Mouse (Mus musculus) intestine, postnatal 0 days (tissue): ENCODE measurements around the gene Farp1. TPM values are rescaled to one million over a fixed set of nuclear protein-coding genes. Genes with fewer than 3 reads are reported as not detected.

ENCODE experiments used
- ATAC-seq: fragments of 200-750 bp; cut with Nextera tagmentation; 2 replicates; pipeline ENCODE4 v1.8.0; 2017; ENCODE audit warnings: mild to moderate bottlenecking, moderate TSS enrichment, moderate library complexity
- H3K27ac ChIP-seq: fragments of 300-500 bp; sonication (generic); 2 replicates; pipeline ENCODE4 v1.5.1; 2014; ENCODE audit warnings: mild to moderate bottlenecking, low read depth, low read length, moderate library complexity
- H3K27me3 ChIP-seq: fragments of 300-500 bp; sonication (generic); replicated peaks from 2 replicates; pipeline ENCODE4 v1.6.1; 2014; ENCODE audit warnings: low read length, mixed read lengths; ENCODE audit not compliant: control insufficient read depth, insufficient read depth
- H3K36me3 ChIP-seq: fragments of 300-500 bp; sonication (generic); 2 replicates; pipeline ENCODE4 v1.6.1; 2014; ENCODE audit warnings: mild to moderate bottlenecking, moderate library complexity; ENCODE audit not compliant: control insufficient read depth, insufficient read depth
- H3K4me1 ChIP-seq: fragments of 300-500 bp; sonication (generic); replicated peaks from 2 replicates; pipeline ENCODE4 v1.6.1; 2014; ENCODE audit warnings: antibody characterized with exemption, low read length, mixed read lengths; ENCODE audit not compliant: control insufficient read depth, insufficient read depth
- H3K4me2 ChIP-seq: fragments of 300-500 bp; sonication (generic); replicated peaks from 2 replicates; pipeline ENCODE4 v1.6.1; 2014; ENCODE audit warnings: low read depth, mild to moderate bottlenecking, moderate library complexity
- H3K4me3 ChIP-seq: fragments of 300-500 bp; sonication (generic); 2 replicates; pipeline ENCODE4 v1.5.1; 2014; ENCODE audit warnings: low read depth, low read length
- H3K9ac ChIP-seq: fragments of 300-500 bp; sonication (generic); 2 replicates; pipeline ENCODE4 v1.6.1; 2014; ENCODE audit warnings: mild to moderate bottlenecking, low read depth, low read length
- H3K9me3 ChIP-seq: fragments of 300-500 bp; sonication (generic); 2 replicates; pipeline ENCODE4 v1.6.1; 2016; ENCODE audit warnings: mixed run types; ENCODE audit not compliant: control insufficient read depth
- CTCF ChIP-seq: sonication (generic); IDR thresholded peaks from 2 replicates; pipeline ENCODE4 v1.5.1; 2016; ENCODE audit warnings: low read depth, mild to moderate bottlenecking, control low read depth, antibody characterized with exemption, moderate library complexity
- WGBS: fragments of 180-500 bp; shearing (Covaris S2); extraction: QIAGEN DNeasy Blood & Tissue Kit; methylation state at CpG from one replicate; pipeline ENCODE4 v1.1.7; 2014; 5-methylcytosine and 5-hydroxymethylcytosine counted together
- polyA plus RNA-seq: library from polyadenylated mRNA; unstranded; fragments of >200 nt; fragmentation: Nextera tagmentation; extraction: Ambion mirVana; gene quantifications from 2 replicates; pipeline ENCODE4 v1.2.1, GENCODE M21; 2015

The Farp1 gene
- polyA plus RNA-seq, 1 experiment from 2014 or later, result 4.9 TPM

DNA sequence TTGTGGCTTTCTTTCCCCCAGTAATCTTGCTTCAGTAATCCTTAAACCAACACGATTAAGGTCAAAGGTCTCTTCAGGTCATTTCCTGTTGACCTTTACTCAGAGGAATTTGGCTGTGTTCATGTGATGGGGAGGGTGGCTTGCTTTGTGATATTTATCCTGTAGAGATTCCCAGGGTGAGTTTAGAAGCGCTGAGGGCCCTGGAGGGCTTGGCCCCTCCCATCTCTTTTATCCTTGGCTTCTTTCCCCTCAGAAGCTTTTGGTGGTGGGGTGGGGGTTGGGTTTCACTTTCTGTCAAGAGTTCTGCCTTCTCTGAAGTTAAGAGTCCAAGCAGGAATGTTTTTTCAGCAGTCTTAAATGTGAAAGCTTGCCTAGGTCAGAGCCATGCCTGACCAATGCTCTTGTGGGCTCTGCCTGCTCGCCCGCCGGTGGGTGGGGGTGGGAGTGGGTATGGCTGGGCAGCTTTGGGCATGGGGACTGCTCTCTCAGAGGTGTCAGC is 18.1 kb downstream of the Farp1 start:
- Histone ChIP-seq H3K9me3 (no peaks in the 10 kb centered on the region), H3K9ac (no peak overlapping the region), H3K4me1 (peaks cover 7% of the 10 kb centered on the region), H3K27me3 (no peaks in the 10 kb centered on the region), H3K4me3 (0 out of 2 replicates have a peak overlapping the region, but pooled peaks have one; percentile 4), H3K27ac (peak overlapping the region; percentile 63), H3K36me3 (no peaks in the 10 kb centered on the region), H3K4me2 (peak overlapping the region; percentile 48)
- TF ChIP-seq CTCF, result no peak
- peak; percentile 74 for ATAC-seq
- 4% methylated on average over 5 of the region's 5 CpGs for WGBS

- Histone ChIP-seq H3K27me3 (no peaks in the 10 kb centered on the region), H3K9me3 (no peaks in the 10 kb centered on the region), H3K9ac (no peak overlapping the region), H3K4me3 (no peak overlapping the region), H3K4me2 (no peak overlapping the region), H3K27ac (no peak overlapping the region), H3K4me1 (peaks cover 7% of the 10 kb centered on the region), H3K36me3 (no peaks in the 10 kb centered on the region)
- ATAC-seq, result no peak
- TF ChIP-seq CTCF, result no peak
- 80% methylated on average over 5 of the region's 5 CpGs for WGBS
These were observed 19.1 kb downstream of the Farp1 start for GRCm38 (mm10) chr14:121054062-121054461.

GRCm38 (mm10) chr14:121057750-121058149 is 22.8 kb downstream of the Farp1 start:
- no peaks in the 10 kb centered on the region for H3K36me3 ChIP-seq
- H3K27me3 ChIP-seq, result no peaks in the 10 kb centered on the region
- H3K4me1 ChIP-seq, result peaks cover 4% of the 10 kb centered on the region; the same call in 1 of the 2 replicates
- H3K4me2 ChIP-seq, result no peak overlapping the region
- no peak overlapping the region for H3K9ac ChIP-seq
- WGBS, result 98% methylated on average over 5 of the region's 5 CpGs
- ATAC-seq, result no peak
- H3K4me3 ChIP-seq, result no peak overlapping the region
- no peak for TF ChIP-seq CTCF
- no peaks in the 10 kb centered on the region for H3K9me3 ChIP-seq
- no peak overlapping the region for H3K27ac ChIP-seq

DNA sequence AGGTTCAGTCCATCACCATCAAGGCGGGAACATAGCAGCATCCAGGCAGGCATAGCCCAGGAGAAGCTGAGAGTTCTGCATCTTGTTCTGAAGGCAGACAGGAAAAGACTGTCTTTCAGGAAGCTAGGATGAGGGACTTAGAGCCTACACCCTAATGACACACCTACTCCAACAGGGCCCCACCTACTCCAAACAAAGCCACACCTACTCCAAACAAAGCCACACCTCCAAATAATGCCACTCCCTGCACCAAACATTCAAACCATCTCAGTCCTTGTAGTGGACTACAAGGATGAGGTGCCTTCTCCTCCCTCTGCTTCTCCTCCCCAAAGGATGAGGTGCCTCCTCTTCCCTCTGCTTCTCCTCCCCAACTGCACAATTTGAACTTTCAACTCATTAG is 23.5 kb downstream of the Farp1 start:
- Histone ChIP-seq H3K9ac (no peak overlapping the region), H3K36me3 (no peaks in the 10 kb centered on the region), H3K4me1 (peaks cover 4% of the 10 kb centered on the region; the same call in 1 of the 2 replicates), H3K4me2 (no peak overlapping the region), H3K9me3 (no peaks in the 10 kb centered on the region), H3K4me3 (no peak overlapping the region), H3K27me3 (no peaks in the 10 kb centered on the region), H3K27ac (no peak overlapping the region)
- no peak for TF ChIP-seq CTCF
- no peak for ATAC-seq
- WGBS, result 96% methylated on average over 1 of the region's 1 CpGs

DNA sequence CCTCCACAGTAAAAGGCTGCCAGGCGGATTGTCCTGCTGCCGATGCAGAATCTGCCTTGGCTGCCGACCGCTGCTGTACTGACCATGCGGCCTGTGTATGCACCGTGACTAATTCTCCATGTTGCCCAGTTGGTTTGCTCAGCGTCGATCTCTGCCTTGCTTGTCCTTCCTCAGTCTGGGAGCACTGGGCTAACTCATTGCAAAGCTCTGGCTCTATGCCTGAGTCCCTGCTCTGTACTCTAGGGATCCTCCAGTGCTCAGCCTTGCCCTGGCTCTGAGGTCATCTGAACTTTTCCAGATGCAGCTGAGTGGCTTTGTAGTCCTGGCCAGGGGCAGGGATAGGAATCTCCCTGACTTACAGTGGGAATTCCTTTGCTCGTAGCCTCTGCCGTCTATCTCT is 24.3 kb downstream of the Farp1 start:
- ATAC-seq, result no peak
- peaks cover 4% of the 10 kb centered on the region; the same call in 1 of the 2 replicates for H3K4me1 ChIP-seq
- 74% methylated on average over 10 of the region's 10 CpGs for WGBS

DNA sequence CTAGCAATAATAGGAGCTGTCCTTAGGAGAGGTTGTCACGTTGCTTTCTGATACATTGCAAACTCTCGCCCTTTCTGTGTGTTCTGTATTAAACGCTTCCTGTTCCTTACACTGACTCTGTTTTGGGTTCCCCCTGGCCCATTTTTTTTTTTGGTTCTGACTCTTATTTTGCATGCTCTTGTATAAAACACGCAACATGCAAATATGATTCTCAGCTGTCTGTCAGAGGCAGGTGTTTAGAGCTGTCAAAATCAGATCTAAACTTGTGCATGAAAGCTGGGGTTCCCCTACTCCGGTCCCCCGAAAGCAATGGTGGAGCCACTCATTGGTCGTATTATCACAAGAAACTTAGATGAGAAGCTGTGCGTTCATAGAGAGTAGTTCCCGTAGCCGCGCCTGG is 25.5 kb downstream of the Farp1 start:
- peaks cover 4% of the 10 kb centered on the region; the same call in 1 of the 2 replicates for H3K4me1 ChIP-seq
- H3K9me3 ChIP-seq, result no peaks in the 10 kb centered on the region
- no peaks in the 10 kb centered on the region for H3K27me3 ChIP-seq
- no peak overlapping the region for H3K4me3 ChIP-seq
- no peak overlapping the region for H3K4me2 ChIP-seq
- no peak for ATAC-seq
- 80% methylated on average over 11 of the region's 11 CpGs for WGBS
- no peak for TF ChIP-seq CTCF
- no peak overlapping the region for H3K27ac ChIP-seq
- no peaks in the 10 kb centered on the region; the same call in 1 of the 2 replicates for H3K36me3 ChIP-seq
- H3K9ac ChIP-seq, result no peak overlapping the region

More for the DNA sequence above, 24.3 kb downstream of the Farp1 start:
- Histone ChIP-seq H3K36me3 (no peaks in the 10 kb centered on the region; the same call in 1 of the 2 replicates), H3K27ac (no peak overlapping the region), H3K27me3 (no peaks in the 10 kb centered on the region), H3K4me2 (no peak overlapping the region), H3K9ac (no peak overlapping the region), H3K9me3 (no peaks in the 10 kb centered on the region), H3K4me3 (no peak overlapping the region)
- no peak for TF ChIP-seq CTCF
